Mouse (Mus musculus): Measurements from ENCODE around the gene Zfp58. TPM values are rescaled to one million over a fixed set of nuclear protein-coding genes. Genes with fewer than 3 reads are reported as not detected.
"Not testable (repeated sequence)": the region's sequence is repeated elsewhere in the genome, so short reads cannot be mapped to it uniquely, and the experiment has no call there.

Gene Zfp58
- total RNA-seq (2015; ENCODE audit: low replicate concordance) (3.2 and 5.0 TPM in 2 replicates), total RNA-seq (2017; ENCODE audit: low replicate concordance) (1.8 TPM in 1 of 2 replicates, not detected in the other)

DNA sequence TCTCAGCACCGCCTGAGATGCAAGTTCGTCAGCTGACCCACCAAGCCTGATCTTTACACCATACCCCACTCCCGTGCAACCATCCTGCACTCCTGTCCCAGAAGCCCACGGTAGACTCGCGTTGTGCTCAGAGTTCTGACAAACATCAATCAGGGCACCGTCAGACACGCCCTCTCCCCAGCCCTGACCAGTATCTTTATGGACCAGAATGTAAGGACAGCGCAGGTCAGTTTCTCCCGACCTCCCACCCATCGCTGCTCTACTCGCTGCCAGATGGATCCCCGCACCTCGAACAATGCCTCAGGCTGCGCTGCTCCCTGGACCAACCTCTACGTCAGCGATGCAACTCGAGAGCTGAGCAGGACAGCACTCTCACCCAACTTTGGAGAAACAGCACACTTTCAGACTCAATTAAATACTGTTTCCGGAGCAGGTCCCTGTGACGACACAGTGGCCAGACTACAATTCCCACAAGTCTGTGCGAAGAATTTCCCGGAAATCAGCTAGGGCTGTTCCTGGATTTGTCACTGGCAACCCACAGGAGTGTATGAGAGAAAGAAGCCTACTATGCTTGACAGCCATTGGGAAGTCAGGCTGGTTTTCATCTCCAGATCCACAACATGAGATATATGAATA, at the start of gene Zfp58:
Gene Zfp58 (minus strand): TSS at position 472 of the 636 bp plus-strand sequence.
- peak; percentile 65 for ATAC-seq (replicated peaks; ENCODE audit: low FRiP score, poor library complexity, severe bottlenecking)

DNA sequence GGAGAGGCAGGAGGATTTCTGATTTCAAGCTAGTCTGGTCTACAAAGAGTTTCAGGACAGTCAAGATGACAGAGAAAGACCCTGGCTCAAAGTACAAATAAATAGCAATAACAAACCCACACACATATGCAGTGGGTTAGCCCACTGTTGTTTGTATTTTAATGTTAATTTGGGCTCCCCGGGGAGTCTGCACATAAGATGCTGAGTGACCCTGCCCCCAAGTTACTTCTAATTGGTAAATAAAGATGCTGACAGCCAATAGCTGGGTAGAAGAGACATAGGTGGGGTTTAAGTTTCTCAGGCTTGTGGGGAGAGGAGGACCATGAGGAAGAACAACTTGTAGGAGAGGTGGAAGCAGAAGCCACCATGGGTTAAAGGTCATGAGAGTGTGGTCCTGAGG, 45.6 kb upstream of the Zfp58 start:
- ATAC-seq (replicated peaks; ENCODE audit: low FRiP score, poor library complexity, severe bottlenecking), result no peak

GRCm38 (mm10) chr13:67527049-67527730, 26.8 kb upstream of the Zfp58 start:
- no peak for ATAC-seq (replicated peaks; ENCODE audit: low FRiP score, poor library complexity, severe bottlenecking)

- peak; percentile 99 for ATAC-seq (replicated peaks; ENCODE audit: low FRiP score, poor library complexity, severe bottlenecking)
Observed at GRCm38 (mm10) chr13:67525753-67526410, 25.5 kb upstream of the Zfp58 start, which contains the start of the genes Gm26965 and Zfp87. Gm26965 (minus strand) TSS chr13:67526151. Zfp87 (minus strand) TSS chr13:67526177.

DNA sequence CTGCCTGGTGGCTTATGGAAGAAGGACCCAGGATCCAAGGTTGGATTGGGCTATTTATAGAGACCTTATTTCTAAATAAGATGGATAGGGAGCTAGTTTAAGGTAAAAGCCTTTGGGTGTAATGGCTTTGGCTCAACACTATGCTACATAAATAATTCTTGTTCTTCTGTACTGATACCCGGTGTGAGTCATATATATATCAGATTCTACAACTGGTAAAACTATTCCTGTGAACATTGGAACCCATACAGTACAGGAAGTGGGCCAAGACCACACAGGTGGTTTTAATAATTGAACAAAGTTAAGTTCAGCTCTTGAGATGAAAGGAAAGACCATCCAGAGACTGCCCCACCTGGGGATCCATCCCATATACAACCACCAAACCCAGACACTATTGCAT, 553 bp upstream of the Zfp58 start:
- no peak for ATAC-seq (replicated peaks; ENCODE audit: low FRiP score, poor library complexity, severe bottlenecking)

DNA sequence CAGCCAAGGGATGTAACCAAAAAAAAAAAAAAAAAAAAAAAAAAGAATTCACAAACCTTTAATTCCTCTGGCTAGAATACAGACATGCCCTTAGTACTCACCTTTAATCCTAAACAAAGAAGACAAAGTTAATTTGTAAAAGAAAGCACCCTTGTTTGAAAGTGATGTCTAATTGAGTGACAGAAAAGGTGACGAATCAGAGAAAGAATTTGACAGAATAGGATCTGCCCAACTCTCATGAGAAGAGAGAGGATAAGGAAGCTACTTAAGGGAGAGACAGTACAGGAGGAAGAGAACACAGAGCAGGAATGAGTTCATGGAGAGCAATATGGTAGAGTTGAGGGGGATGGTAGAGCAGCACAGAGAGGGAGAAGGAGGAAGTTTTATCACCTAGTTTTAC, 4.7 kb downstream of the Zfp58 start:
- no peak for ATAC-seq (replicated peaks; ENCODE audit: low FRiP score, poor library complexity, severe bottlenecking)

DNA sequence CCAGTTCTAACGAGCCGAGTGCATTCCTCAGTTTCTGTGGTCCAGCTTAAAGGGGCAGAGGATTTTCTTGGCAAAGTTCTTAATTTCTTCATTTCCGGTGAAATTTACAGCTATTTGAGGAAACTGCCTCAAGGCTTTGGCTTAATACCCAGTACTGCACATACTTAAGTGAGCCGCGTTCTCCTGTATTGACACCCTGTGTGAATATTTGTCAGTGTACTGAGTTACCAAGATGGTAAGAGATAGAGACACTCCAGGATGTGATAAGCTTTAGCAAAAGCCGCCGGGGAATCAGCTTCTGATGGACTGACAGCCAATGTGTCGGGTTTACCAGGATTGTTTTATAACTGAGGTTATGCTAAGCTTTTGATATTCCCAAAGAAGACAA, 15.9 kb downstream of the Zfp58 start:
- no peak for ATAC-seq (replicated peaks; ENCODE audit: low FRiP score, poor library complexity, severe bottlenecking)

DNA sequence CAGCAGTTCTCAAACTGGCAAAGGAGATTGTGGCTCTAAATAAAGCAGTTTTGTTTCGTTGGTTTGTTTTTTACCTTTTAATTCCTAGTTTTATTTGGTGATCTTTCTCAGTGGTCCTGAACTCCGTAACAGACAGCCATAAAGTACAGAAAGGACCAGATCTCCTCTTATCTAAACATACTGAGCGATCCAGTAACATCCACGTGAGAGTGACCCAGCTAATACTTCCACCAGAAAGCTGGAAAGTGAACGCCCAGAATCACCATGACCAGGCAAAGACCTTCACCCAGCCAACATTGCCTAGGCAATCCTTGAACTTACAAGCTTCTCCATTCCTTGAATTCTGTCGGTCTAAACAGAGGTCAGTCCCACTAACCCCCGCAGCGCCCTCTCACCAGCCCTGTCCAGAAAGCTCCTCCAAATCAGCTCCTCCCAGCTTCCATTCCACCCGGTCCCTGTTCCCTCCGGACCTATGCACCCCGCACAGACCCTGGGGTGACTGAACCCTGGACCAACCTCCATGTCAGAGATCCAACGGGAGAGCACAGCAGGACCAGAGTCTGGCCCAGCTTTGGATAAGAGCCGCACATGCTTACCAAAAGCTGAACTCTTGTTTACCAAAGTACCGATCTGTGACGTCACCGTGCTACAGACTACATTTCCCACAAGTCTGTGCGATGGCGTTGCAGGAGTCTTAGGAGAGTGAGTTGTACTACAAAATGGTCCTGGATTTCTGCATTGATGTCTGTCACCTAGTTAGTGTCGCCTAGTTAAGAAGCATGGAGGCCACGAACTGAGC, 16.5 kb downstream of the Zfp58 start, which contains the start of gene Zfp874b:
Gene Zfp874b (minus strand): TSS at position 634 of the 799 bp plus-strand sequence.
- peak; percentile 98 for ATAC-seq (replicated peaks; ENCODE audit: low FRiP score, poor library complexity, severe bottlenecking)

- ATAC-seq (replicated peaks; ENCODE audit: low FRiP score, poor library complexity, severe bottlenecking), result no peak
Observed at GRCm38 (mm10) chr13:67481528-67481927, 18.8 kb downstream of the Zfp58 start.

GRCm38 (mm10) chr13:67469274-67469673, 31.1 kb downstream of the Zfp58 start:
- no peak for ATAC-seq (replicated peaks; ENCODE audit: low FRiP score, poor library complexity, severe bottlenecking)

DNA sequence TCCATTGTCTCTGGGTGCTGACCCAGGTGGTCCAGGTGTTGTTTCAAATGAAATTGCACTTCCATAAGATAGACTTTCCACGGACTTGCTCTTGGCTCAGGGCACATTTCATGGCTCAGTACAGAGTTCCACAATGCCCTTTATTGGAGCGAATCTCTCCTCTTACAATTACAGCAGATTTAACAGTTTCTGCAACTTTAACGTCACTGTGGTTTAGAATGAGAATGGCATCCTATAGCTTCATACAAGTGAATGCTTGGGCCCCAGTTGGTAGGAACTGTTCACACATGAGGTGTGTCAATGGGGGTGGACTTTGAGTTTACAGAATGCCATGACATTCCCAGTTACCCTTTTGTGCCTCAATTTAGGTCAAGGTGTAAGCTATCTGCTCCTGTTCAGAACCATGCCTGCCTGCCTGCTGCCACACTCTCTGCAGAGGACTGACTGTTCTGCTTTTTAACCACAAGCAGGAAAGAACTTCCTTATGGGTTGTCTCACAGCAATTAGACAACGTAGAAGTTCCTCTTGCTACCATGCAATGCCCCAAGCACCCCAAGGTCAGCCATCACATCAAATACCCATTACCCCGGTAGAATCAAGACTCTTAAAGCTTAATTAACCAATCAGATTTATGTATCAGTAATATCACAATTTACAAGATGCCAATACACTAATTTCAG, 36.7 kb downstream of the Zfp58 start:
- ATAC-seq (replicated peaks; ENCODE audit: low FRiP score, poor library complexity, severe bottlenecking), result not testable (repeated sequence)

DNA sequence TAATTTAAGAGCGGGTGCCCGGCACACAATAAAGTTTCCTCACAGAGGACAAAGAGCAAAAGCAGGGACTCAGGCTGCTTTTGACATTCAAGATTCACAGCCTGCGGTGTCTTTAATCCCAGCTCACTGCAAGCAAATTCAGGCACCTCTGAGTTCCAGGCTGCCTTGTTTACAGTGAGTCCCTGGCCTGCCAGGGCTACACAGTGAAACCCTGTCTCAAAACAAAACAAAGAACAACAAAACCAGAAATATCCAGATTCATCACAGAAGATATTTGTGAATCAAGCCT, 48.4 kb downstream of the Zfp58 start:
- no peak for ATAC-seq (replicated peaks; ENCODE audit: low FRiP score, poor library complexity, severe bottlenecking)

GRCm38 (mm10) chr13:67451172-67452020, 49.0 kb downstream of the Zfp58 start, which contains the start of gene Zfp874a:
Zfp874a (minus strand) TSS chr13:67451624.
- ATAC-seq (replicated peaks; ENCODE audit: low FRiP score, poor library complexity, severe bottlenecking), result peak; percentile 98

Other genes with a start within 250 kb of the Zfp58 start
- gene Zfp458, start 222.1 kb downstream of the Zfp58 start, total RNA-seq (2015; ENCODE audit: low replicate concordance), result 0.36 and 0.42 TPM in 2 replicates
- gene Zfp458, start 222.1 kb downstream of the Zfp58 start, total RNA-seq (2017; ENCODE audit: low replicate concordance), result 0.38 and 0.77 TPM in 2 replicates
- not detected in 2 replicates for gene Zfp457, start 194.1 kb downstream of the Zfp58 start, total RNA-seq (2015; ENCODE audit: low replicate concordance)
- 1.4 TPM in 1 of 2 replicates, not detected in the other for gene Zfp457, start 194.1 kb downstream of the Zfp58 start, total RNA-seq (2017; ENCODE audit: low replicate concordance)
- 3.4 and 6.5 TPM in 2 replicates for gene Zfp595, start 168.0 kb downstream of the Zfp58 start, total RNA-seq (2015; ENCODE audit: low replicate concordance)
- 4.2 and 4.6 TPM in 2 replicates for gene Zfp595, start 168.0 kb downstream of the Zfp58 start, total RNA-seq (2017; ENCODE audit: low replicate concordance)
- 11.7 TPM in 1 of 2 replicates, not detected in the other for gene Gm28044, start 140.0 kb downstream of the Zfp58 start, total RNA-seq (2015; ENCODE audit: low replicate concordance)
- gene Gm28044, start 140.0 kb downstream of the Zfp58 start, total RNA-seq (2017; ENCODE audit: low replicate concordance), result not detected in 2 replicates
- 0.84 and 4.7 TPM in 2 replicates for gene Zfp953, start 139.9 kb downstream of the Zfp58 start, total RNA-seq (2015; ENCODE audit: low replicate concordance)
- 4.5 and 5.8 TPM in 2 replicates for gene Zfp953, start 139.9 kb downstream of the Zfp58 start, total RNA-seq (2017; ENCODE audit: low replicate concordance)
- gene Gm28041, start 124.8 kb downstream of the Zfp58 start, total RNA-seq (2015; ENCODE audit: low replicate concordance), result not detected in 2 replicates
- gene Gm28041, start 124.8 kb downstream of the Zfp58 start, total RNA-seq (2017; ENCODE audit: low replicate concordance), result not detected in 2 replicates
- gene Zfp456, start 124.7 kb downstream of the Zfp58 start, total RNA-seq (2015; ENCODE audit: low replicate concordance), result 1.4 TPM in 1 of 2 replicates, not detected in the other
- gene Zfp456, start 124.7 kb downstream of the Zfp58 start, total RNA-seq (2017; ENCODE audit: low replicate concordance), result 4.7 TPM in 1 of 2 replicates, not detected in the other
- not detected in 2 replicates for gene Zfp429, start 100.7 kb downstream of the Zfp58 start, total RNA-seq (2015; ENCODE audit: low replicate concordance)
- gene Zfp429, start 100.7 kb downstream of the Zfp58 start, total RNA-seq (2017; ENCODE audit: low replicate concordance), result 4.0 TPM in 1 of 2 replicates, not detected in the other
- gene Zfp459, start 79.1 kb downstream of the Zfp58 start, total RNA-seq (2015; ENCODE audit: low replicate concordance), result not detected in 2 replicates
- 0.13 TPM in 1 of 2 replicates, not detected in the other for gene Zfp459, start 79.1 kb downstream of the Zfp58 start, total RNA-seq (2017; ENCODE audit: low replicate concordance)
- 0.84 and 7.2 TPM in 2 replicates for gene Zfp874a, start 48.9 kb downstream of the Zfp58 start, total RNA-seq (2015; ENCODE audit: low replicate concordance)
- gene Zfp874a, start 48.9 kb downstream of the Zfp58 start, total RNA-seq (2017; ENCODE audit: low replicate concordance), result 3.4 and 4.9 TPM in 2 replicates
- 2.9 and 7.1 TPM in 2 replicates for gene Zfp874b, start 16.3 kb downstream of the Zfp58 start, total RNA-seq (2015; ENCODE audit: low replicate concordance)
- gene Zfp874b, start 16.3 kb downstream of the Zfp58 start, total RNA-seq (2017; ENCODE audit: low replicate concordance), result 4.6 and 5.7 TPM in 2 replicates
- not detected in 2 replicates for gene Gm26965, start 25.6 kb upstream of the Zfp58 start, total RNA-seq (2015; ENCODE audit: low replicate concordance)
- gene Gm26965, start 25.6 kb upstream of the Zfp58 start, total RNA-seq (2017; ENCODE audit: low replicate concordance), result not detected in 2 replicates
- gene Zfp87, start 25.6 kb upstream of the Zfp58 start, total RNA-seq (2015; ENCODE audit: low replicate concordance), result 5.0 and 11.3 TPM in 2 replicates
- 2.0 and 6.7 TPM in 2 replicates for gene Zfp87, start 25.6 kb upstream of the Zfp58 start, total RNA-seq (2017; ENCODE audit: low replicate concordance)
- gene Zfp748, start 53.3 kb upstream of the Zfp58 start, total RNA-seq (2015; ENCODE audit: low replicate concordance), result 5.8 and 9.2 TPM in 2 replicates
- gene Zfp748, start 53.3 kb upstream of the Zfp58 start, total RNA-seq (2017; ENCODE audit: low replicate concordance), result 4.2 and 7.1 TPM in 2 replicates
- 4.2 and 6.5 TPM in 2 replicates for gene Zfp729b, start 109.2 kb upstream of the Zfp58 start, total RNA-seq (2015; ENCODE audit: low replicate concordance)
- gene Zfp729b, start 109.2 kb upstream of the Zfp58 start, total RNA-seq (2017; ENCODE audit: low replicate concordance), result 3.0 and 5.1 TPM in 2 replicates
- gene Gm49345, start 137.2 kb upstream of the Zfp58 start, total RNA-seq (2015; ENCODE audit: low replicate concordance), result not detected in 2 replicates
- gene Gm49345, start 137.2 kb upstream of the Zfp58 start, total RNA-seq (2017; ENCODE audit: low replicate concordance), result 0.13 TPM in 1 of 2 replicates, not detected in the other
- gene Zfp729a, start 137.2 kb upstream of the Zfp58 start, total RNA-seq (2015; ENCODE audit: low replicate concordance), result 1.3 and 4.3 TPM in 2 replicates
- 1.2 and 6.0 TPM in 2 replicates for gene Zfp729a, start 137.2 kb upstream of the Zfp58 start, total RNA-seq (2017; ENCODE audit: low replicate concordance)
- 1.3 and 7.2 TPM in 2 replicates for gene Zfp738, start 186.5 kb upstream of the Zfp58 start, total RNA-seq (2015; ENCODE audit: low replicate concordance)
- 1.1 and 1.4 TPM in 2 replicates for gene Zfp738, start 186.5 kb upstream of the Zfp58 start, total RNA-seq (2017; ENCODE audit: low replicate concordance)
- gene Zfp65, start 228.6 kb upstream of the Zfp58 start, total RNA-seq (2015; ENCODE audit: low replicate concordance), result 0.42 and 4.7 TPM in 2 replicates
- gene Zfp65, start 228.6 kb upstream of the Zfp58 start, total RNA-seq (2017; ENCODE audit: low replicate concordance), result 0.39 and 1.6 TPM in 2 replicates

Measured in erythroid progenitor cell, adult 5-6 weeks (primary cell).